Mouse (Mus musculus): ENCODE measurements at regions not wholly inside any gene's neighbourhood (a gene's known extent, or its start where the extent isn't known, plus 50 kb on each side); places are given as distances from the start of the nearest gene placed in this dataset.

DNA sequence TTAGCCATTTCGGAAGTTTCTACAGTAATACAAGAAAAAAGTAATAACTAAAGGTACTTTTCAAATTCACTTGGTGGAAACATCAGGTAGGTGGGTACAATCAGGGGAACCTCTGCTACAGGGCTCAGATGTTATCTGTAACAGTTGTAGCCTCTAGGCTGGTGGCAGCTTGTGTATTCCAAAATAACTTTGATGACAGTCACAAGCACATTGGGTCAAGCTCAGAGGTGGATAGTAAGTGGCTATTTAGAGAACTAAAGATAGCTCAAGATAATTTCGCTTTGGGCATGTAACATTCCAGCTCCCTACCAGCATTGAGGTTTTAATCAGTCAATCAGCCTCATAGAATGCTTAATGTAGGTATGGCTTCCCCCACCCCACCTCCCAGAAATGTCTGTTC is 121.7 kb upstream of the Adra1d start:
- TF ChIP-seq POLR2A (IDR thresholded peaks at IDR 0.05; ENCODE audit: borderline replicate concordance, control insufficient read depth, low read depth, low read length) (no peak), CTCF (IDR thresholded peaks at IDR 0.05; ENCODE audit: control insufficient read depth, insufficient read depth, low read length) (no peak)
- Histone ChIP-seq H3K4me3 (replicated peaks; ENCODE audit: control insufficient read depth, low read depth, low read length) (no peak overlapping the region), H3K4me1 (ENCODE audit: control insufficient read depth, insufficient read depth, low read length) (no peaks in the 10 kb centered on the region), H3K27ac (ENCODE audit: control insufficient read depth, insufficient read depth, low read depth, low read length, poor library complexity) (no peak overlapping the region)
- WGBS: 72% methylated on average over 2 of the region's 2 CpGs

DNA sequence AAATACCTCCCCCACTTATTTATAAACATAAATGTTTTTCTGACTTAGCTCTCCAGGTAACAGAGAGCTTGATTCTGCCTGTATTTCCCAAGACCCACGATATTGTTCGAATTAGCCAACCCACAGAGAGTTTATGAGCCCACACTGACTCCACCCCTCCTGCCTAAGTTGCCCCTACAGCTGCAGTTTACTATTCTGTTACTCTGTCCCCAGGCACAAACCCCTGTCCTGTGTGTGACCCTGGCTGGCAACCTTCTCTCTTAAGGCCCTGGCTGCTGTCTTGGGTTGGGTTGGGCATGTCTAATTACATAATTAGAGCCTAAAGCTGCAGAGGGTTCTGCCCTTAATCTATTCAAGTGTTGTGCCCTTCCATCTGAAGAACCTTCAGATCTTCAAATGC is 116.4 kb upstream of the Adra1d start:
- Histone ChIP-seq H3K4me3 (replicated peaks; ENCODE audit: control insufficient read depth, low read depth, low read length) (no peak overlapping the region), H3K27ac (ENCODE audit: control insufficient read depth, insufficient read depth, low read depth, low read length, poor library complexity) (no peak overlapping the region), H3K4me1 (ENCODE audit: control insufficient read depth, insufficient read depth, low read length) (no peaks in the 10 kb centered on the region)
- WGBS: 80% methylated on average over 2 of the region's 2 CpGs
- no peak for TF ChIP-seq CTCF (IDR thresholded peaks at IDR 0.05; ENCODE audit: control insufficient read depth, insufficient read depth, low read length)
- no peak for TF ChIP-seq POLR2A (IDR thresholded peaks at IDR 0.05; ENCODE audit: borderline replicate concordance, control insufficient read depth, low read depth, low read length)

DNA sequence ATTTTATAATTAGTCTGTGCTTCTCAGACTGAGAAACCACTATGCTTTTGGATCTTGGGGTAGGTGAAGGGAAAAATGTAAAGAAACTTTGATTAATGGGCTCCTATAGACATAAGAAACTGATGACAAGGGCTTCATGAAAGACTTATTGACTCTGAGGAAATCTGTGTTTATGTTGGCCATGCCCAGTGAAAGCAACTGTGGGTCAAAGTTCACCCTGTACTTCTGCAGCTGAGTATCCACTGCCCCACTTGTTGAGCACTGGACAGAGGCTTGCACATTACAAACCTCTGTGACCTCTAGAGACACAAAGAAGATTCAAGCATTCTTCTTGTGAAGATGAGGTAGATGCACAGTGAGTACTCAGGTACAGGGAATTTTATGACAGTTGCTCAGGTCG is 114.7 kb upstream of the Adra1d start:
- WGBS: 88% methylated on average over 1 of the region's 1 CpGs
- Histone ChIP-seq H3K4me3 (replicated peaks; ENCODE audit: control insufficient read depth, low read depth, low read length) (no peak overlapping the region), H3K27ac (ENCODE audit: control insufficient read depth, insufficient read depth, low read depth, low read length, poor library complexity) (no peak overlapping the region), H3K4me1 (ENCODE audit: control insufficient read depth, insufficient read depth, low read length) (no peaks in the 10 kb centered on the region)
- TF ChIP-seq POLR2A (IDR thresholded peaks at IDR 0.05; ENCODE audit: borderline replicate concordance, control insufficient read depth, low read depth, low read length) (no peak), CTCF (IDR thresholded peaks at IDR 0.05; ENCODE audit: control insufficient read depth, insufficient read depth, low read length) (no peak)

DNA sequence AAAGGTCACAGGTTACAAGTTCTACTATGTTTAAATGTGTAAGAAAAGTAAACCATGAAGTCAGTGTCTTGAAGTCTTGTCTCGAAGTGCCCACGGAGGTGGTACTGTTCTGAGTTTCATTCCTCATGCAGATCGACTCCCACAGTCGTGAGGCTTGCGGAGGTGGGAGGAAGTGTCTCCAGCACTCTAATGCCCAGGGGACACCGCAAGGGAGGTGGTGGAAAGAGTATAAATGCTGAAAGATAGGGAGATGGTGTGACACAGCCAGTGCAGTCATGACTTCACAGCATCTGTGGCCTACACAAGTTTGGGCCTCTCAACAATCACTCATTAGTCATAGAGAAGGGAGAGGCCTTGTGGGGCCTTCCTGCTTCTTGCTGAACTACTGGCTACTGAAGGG is 112.8 kb upstream of the Adra1d start:
- Histone ChIP-seq H3K4me1 (ENCODE audit: control insufficient read depth, insufficient read depth, low read length) (no peaks in the 10 kb centered on the region), H3K27ac (ENCODE audit: control insufficient read depth, insufficient read depth, low read depth, low read length, poor library complexity) (no peak overlapping the region), H3K4me3 (replicated peaks; ENCODE audit: control insufficient read depth, low read depth, low read length) (no peak overlapping the region)
- 79% methylated on average over 6 of the region's 6 CpGs for WGBS
- TF ChIP-seq CTCF (IDR thresholded peaks at IDR 0.05; ENCODE audit: control insufficient read depth, insufficient read depth, low read length) (no peak), POLR2A (IDR thresholded peaks at IDR 0.05; ENCODE audit: borderline replicate concordance, control insufficient read depth, low read depth, low read length) (no peak)

DNA sequence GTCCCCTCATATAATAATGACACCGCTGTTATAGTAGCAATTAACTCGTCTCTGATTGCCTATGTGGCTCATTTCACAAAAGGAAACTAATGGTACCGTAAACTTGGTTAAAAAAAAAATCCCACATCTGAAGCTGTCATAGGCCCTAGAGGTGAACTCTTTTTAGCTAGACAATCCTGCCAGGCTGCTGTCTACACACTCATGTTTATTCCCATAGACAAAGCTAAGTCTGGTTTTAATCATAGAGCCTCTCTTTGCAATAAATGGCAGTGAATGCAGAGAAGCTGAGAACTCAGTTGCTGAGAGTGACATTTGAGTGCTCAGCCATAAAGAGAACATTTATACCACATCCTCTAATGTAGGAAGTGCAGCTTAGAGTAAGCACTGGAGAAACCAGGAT is 111.3 kb upstream of the Adra1d start:
- WGBS: 66% methylated on average over 3 of the region's 3 CpGs
- no peaks in the 10 kb centered on the region for H3K4me1 ChIP-seq (ENCODE audit: control insufficient read depth, insufficient read depth, low read length)
- TF ChIP-seq CTCF (IDR thresholded peaks at IDR 0.05; ENCODE audit: control insufficient read depth, insufficient read depth, low read length): no peak
- no peak for TF ChIP-seq POLR2A (IDR thresholded peaks at IDR 0.05; ENCODE audit: borderline replicate concordance, control insufficient read depth, low read depth, low read length)
- H3K27ac ChIP-seq (ENCODE audit: control insufficient read depth, insufficient read depth, low read depth, low read length, poor library complexity): no peak overlapping the region
- H3K4me3 ChIP-seq (replicated peaks; ENCODE audit: control insufficient read depth, low read depth, low read length): no peak overlapping the region

DNA sequence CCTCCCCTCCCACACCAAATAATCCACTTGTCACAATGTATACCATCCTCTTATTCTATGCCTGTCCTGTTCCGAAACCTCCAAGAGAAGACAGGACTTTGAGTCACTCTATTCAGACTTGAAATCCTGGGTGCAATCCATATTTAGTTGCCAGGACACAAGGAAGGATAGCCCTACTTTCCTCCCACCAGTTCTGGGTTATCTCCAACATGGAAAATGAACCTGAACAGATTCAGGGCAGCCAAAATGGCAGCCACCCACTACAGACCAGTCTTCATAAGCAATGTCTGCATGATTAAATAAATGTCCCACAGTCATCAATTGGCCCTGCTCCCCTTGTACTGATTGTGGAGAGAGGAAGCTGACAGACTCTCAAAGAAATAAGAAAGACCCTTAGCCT is 110.6 kb upstream of the Adra1d start:
- no peak overlapping the region for H3K4me3 ChIP-seq (replicated peaks; ENCODE audit: control insufficient read depth, low read depth, low read length)
- TF ChIP-seq POLR2A (IDR thresholded peaks at IDR 0.05; ENCODE audit: borderline replicate concordance, control insufficient read depth, low read depth, low read length): no peak
- no peak for TF ChIP-seq CTCF (IDR thresholded peaks at IDR 0.05; ENCODE audit: control insufficient read depth, insufficient read depth, low read length)

DNA sequence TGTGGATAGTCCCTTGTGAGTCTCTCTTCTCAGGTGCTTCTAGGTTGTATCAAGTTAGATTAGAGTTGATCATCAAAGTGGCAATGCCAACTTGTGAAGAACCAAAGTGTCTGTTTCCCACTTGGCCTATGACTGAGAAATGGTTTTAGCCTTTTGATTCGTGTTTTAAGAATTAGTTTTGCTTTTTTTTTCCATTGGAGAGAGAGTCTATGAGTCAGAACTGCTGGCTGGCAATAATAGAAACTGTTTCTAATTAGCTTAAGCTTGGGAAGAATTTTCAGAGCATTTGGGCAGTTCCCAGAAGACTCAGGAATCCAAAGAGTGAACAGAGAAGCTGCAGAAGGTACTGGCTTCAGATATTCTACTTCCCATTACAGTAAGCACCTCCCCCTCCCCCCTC is 110.1 kb upstream of the Adra1d start:
- WGBS: 38% methylated on average over 1 of the region's 1 CpGs
- no peak overlapping the region for H3K27ac ChIP-seq (ENCODE audit: control insufficient read depth, insufficient read depth, low read depth, low read length, poor library complexity)
- H3K4me1 ChIP-seq (ENCODE audit: control insufficient read depth, insufficient read depth, low read length): no peaks in the 10 kb centered on the region
- H3K4me3 ChIP-seq (replicated peaks; ENCODE audit: control insufficient read depth, low read depth, low read length): no peak overlapping the region
- TF ChIP-seq POLR2A (IDR thresholded peaks at IDR 0.05; ENCODE audit: borderline replicate concordance, control insufficient read depth, low read depth, low read length) (no peak), CTCF (IDR thresholded peaks at IDR 0.05; ENCODE audit: control insufficient read depth, insufficient read depth, low read length) (no peak)

More for the DNA sequence above, 110.6 kb upstream of the Adra1d start:
- WGBS: 89% methylated on average over 1 of the region's 1 CpGs
- H3K4me1 ChIP-seq (ENCODE audit: control insufficient read depth, insufficient read depth, low read length): no peaks in the 10 kb centered on the region
- no peak overlapping the region for H3K27ac ChIP-seq (ENCODE audit: control insufficient read depth, insufficient read depth, low read depth, low read length, poor library complexity)

DNA sequence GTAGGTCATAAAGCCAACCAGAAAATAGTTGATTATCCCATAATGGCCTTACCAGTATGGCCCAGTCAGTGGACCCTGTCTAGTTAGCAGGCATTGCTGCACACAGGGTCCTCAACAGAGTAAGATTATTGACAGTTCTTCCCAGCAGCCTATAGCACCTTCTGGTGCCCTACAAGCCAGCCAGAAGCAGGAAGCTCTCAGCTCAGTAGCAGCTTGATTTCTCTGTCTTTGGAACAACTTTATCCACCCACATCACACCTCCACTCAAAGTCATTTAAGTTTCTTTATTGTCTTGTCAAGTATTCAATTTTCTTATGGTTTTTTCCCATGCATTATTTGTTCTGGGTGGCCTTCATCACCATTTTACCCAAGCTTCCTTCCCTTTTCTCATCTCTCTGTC is 108.8 kb upstream of the Adra1d start:
- no peak for TF ChIP-seq CTCF (IDR thresholded peaks at IDR 0.05; ENCODE audit: control insufficient read depth, insufficient read depth, low read length)
- TF ChIP-seq POLR2A (IDR thresholded peaks at IDR 0.05; ENCODE audit: borderline replicate concordance, control insufficient read depth, low read depth, low read length): no peak
- no peaks in the 10 kb centered on the region for H3K4me1 ChIP-seq (ENCODE audit: control insufficient read depth, insufficient read depth, low read length)
- H3K4me3 ChIP-seq (replicated peaks; ENCODE audit: control insufficient read depth, low read depth, low read length): no peak overlapping the region
- H3K27ac ChIP-seq (ENCODE audit: control insufficient read depth, insufficient read depth, low read depth, low read length, poor library complexity): no peak overlapping the region

DNA sequence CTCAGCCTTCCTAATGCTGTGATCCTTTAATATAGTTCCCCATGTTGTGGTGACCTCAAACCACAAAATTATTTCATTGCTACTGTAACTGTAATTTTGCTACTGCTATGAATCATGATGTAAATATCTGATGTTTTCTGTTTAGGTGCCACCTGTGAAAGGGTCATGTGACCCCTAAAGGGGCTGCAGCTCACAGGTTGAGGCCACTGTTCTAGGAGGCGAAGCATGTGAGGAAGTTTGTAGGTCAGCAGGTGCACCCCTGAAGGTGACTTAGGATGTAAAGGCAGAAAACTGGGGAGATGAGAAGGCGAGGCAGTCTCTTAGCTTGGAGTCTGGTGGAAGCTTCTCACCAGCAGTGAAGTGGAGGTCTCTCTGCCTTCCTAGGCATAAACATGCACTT is 105.8 kb upstream of the Adra1d start:
- H3K4me3 ChIP-seq (replicated peaks; ENCODE audit: control insufficient read depth, low read depth, low read length): no peak overlapping the region
- WGBS: 69% methylated on average over 2 of the region's 2 CpGs
- no peak overlapping the region for H3K27ac ChIP-seq (ENCODE audit: control insufficient read depth, insufficient read depth, low read depth, low read length, poor library complexity)
- no peaks in the 10 kb centered on the region for H3K4me1 ChIP-seq (ENCODE audit: control insufficient read depth, insufficient read depth, low read length)
- TF ChIP-seq POLR2A (IDR thresholded peaks at IDR 0.05; ENCODE audit: borderline replicate concordance, control insufficient read depth, low read depth, low read length) (no peak), CTCF (IDR thresholded peaks at IDR 0.05; ENCODE audit: control insufficient read depth, insufficient read depth, low read length) (no peak)
